Mouse (Mus musculus): ENCODE data around the gene Pmm2. TPM values are rescaled to one million over a fixed set of nuclear protein-coding genes. Genes with fewer than 3 reads are reported as not detected.

The Pmm2 gene
- 10 to 100 TPM; 20.3 to 20.6 TPM for total RNA-seq (2021)
- long read RNA-seq, experiment 1, transcript Pmm2-201 (9 exons, 1,842 nt): major isoform, 18 of 24 reads
- long read RNA-seq, experiment 1, partial matches to known transcripts: 1 of 24 reads
- long read RNA-seq, experiment 1, other reads (novel, unspliced or antisense): 3 of 24 reads
- long read RNA-seq, experiment 2, transcript Pmm2-201 (9 exons, 1,842 nt): major isoform, 19 of 23 reads
- long read RNA-seq, experiment 2, partial matches to known transcripts: 3 of 23 reads
- long read RNA-seq, experiment 2, other reads (novel, unspliced or antisense): 0 of 23 reads

DNA sequence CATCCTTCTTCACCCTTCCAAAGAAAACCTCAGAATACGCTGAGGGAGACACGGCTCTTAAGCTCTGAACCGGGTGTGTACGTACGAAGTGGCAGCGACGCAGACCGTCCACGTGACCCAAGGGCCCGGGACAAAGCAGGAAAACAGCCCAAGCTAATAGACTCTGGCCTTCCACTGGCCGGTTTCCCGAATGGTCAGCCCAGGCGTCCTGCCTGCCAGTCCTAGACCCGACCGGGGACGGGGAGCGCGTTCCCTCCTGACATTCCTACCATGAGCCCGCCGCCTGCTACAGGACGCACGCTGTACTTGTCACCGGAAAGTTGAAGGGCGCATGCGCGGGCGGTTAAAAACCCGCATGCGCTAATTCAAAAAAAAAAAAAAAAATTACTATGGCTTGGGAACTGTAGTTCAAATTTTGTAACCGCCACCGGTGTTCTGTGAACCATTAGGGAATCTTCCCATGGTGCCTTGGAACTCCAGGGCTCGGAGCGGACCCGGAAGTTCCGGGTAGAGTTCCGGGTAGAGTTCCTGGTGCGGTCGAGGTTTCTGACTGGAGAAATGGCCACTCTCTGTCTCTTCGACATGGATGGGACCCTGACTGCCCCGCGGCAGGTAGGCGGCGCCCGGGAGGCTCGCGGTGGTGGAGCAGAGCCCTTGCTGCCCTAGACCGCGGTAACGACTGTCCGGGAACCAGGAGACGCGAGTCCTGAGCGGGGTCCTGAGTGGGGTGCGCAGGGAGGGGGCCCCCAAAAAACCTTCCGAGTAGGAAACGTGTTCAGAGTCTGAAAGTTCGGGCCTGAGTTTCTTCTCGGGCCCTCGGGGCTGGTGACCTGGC lies at the start of gene Pmm2, which contains the start of gene Tmem186:
Gene Pmm2 (plus strand): TSS at position 458 of the 835 bp plus-strand sequence.
Gene Tmem186 (minus strand): TSS at position 496 of the 835 bp plus-strand sequence.
- DNase-seq: peak; percentile 84

DNA sequence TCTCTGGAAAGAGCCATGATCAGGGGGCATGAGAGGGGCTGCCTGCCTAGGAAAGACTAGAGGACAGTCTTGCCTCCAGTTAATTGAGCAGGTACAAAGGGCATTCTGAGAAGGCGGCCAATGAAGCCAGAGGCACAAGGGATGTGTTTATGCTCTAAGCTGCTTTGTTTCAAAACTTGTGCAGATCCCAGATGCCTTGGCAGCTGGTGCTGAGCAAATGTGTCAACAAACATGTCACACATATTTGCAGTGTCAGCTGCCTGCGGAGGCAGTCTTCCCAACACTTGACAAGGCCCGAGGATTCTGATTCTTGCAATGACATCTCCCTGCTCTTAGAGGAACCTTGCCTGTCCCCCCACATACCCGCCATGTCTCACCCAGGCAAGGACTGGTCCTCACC lies 42.1 kb upstream of the Pmm2 start:
- no peak for DNase-seq

GRCm38 (mm10) chr16:8596336-8596735 lies 41.1 kb upstream of the Pmm2 start:
- no peak for DNase-seq

DNA sequence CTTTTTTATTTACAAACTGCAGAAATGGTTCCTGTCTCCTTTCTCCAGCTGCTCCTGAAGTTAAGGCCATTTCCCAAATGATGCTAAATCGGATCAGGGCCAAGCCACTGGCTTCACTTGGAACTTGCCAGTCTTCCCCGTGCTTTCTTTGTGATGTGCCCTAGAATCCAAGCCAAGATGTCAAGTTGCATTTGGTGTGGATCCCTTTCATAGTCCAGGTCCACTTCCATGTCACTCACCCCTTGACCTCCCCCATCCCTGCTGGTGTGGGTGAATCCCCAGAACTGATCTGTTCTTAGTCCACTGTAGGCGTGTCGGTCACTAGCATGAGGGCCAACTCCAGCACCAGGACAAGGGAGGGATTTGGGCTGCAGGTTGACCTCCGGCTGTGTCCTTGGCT lies 40.0 kb upstream of the Pmm2 start:
- DNase-seq: no peak

DNA sequence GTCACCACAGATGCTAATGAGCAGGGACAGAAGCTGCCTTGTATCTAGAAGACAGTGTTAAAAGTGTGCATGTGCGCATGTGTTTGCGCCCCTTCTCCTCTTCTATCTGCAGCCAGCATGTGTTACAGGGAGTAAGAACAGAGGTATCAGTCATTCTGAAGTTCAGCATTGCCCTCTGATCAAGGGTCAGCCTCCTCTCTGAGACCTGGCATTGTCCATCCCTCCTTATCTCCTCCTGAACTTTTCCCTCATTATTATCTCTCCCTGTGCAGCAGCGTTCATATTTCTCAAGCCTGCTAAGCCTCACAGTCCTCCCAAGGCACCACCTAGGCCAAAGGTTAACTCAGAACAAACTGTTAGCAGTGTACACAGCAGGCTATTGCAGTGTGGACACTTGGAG lies 33.7 kb upstream of the Pmm2 start:
- DNase-seq: no peak

DNA sequence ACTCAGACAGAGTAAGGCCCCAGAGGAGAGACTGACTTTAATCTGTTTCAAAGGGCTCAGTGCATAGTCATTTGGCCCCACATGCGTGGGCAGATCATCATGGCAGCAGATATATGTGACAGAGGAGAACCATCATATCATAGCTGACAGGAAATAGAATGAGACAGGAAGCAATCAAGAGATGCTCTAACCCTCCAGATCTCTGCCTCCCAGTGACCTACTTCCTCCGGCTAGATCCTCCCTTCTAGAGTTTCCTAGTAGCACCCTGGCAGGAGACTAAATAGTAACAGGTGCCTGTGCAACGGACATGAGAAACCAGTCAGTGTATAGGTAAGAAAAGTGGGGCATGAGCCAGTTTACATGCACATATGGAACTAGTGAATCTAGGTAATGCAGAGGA lies 27.1 kb upstream of the Pmm2 start:
- DNase-seq: no peak

GRCm38 (mm10) chr16:8612214-8613005 lies 25.1 kb upstream of the Pmm2 start:
- no peak for DNase-seq

- no peak for DNase-seq
Observed at GRCm38 (mm10) chr16:8613039-8613438, 24.4 kb upstream of the Pmm2 start.

GRCm38 (mm10) chr16:8613447-8613846 lies 24.0 kb upstream of the Pmm2 start:
- no peak for DNase-seq

DNA sequence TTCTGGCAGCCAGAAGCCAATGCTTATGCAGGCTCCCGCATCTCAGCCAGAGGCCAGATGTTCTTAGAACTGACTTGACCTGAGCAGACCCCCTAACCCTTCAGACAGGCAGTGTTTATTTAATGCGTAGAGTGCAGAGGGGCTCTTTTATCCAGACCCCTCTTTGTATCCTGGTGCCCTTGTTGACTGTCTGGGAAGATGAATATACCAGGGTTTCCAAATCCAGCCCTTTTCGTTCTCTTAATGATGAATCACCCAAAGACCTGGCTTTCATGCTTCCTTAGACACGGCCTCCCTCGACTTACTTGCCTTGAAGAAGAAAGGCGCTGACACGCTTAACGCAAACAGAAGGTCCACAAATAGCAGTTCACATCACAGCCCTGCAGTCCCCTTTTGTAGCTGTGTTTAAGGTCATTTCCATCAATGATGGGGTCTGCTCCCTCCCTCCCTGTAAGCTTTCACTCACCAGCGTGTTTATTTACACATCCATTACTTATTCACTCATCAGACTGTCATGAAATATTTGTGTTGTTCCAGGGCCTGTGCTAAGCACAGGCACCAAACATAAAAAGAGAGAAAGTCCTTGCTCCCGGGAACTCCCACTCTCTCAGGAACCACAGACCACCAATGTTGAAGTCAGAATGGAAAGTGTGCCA lies 17.7 kb upstream of the Pmm2 start:
- no peak for DNase-seq

- no peak for DNase-seq
Observed at GRCm38 (mm10) chr16:8620315-8621115, 17.0 kb upstream of the Pmm2 start.

DNA sequence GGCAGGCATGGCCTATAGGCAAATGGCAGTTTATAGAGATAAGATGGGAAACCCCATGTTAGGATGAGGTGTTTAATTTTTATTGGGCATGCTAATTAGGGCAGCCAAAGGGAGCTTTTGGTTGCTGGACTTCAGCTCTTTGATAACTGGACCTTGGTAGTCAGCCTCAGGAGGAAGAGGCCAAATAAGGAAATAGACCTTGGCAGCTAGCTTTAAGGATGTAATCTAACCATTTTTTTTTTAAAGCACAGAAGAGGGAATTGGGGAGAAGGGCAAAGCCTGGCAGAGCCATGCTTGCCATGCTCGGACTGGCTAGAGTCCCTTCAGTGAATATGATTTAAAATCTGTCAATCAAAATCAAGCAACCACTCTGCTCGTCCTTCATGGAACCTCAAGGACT lies 7.1 kb upstream of the Pmm2 start:
- no peak for DNase-seq

- DNase-seq: no peak
Observed at GRCm38 (mm10) chr16:8631428-8631827, 6.0 kb upstream of the Pmm2 start.

DNA sequence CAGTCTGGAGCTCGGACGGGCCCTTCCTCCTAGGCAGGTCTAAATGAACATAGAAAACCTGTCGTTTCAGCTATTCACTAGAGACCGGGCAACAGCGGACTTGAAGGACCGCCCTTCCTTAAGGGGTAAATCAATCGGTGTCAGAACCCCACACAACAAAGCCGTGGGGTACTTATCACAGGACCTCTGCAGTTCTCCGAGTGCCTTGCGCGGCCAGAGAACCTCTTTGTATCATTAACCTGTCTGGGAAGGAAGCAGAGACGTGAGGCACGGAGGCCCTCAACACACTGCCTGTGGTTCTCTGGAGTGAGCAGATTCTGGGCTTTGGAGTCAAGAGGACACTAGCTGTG lies 632 bp upstream of the Pmm2 start:
- DNase-seq: no peak

DNA sequence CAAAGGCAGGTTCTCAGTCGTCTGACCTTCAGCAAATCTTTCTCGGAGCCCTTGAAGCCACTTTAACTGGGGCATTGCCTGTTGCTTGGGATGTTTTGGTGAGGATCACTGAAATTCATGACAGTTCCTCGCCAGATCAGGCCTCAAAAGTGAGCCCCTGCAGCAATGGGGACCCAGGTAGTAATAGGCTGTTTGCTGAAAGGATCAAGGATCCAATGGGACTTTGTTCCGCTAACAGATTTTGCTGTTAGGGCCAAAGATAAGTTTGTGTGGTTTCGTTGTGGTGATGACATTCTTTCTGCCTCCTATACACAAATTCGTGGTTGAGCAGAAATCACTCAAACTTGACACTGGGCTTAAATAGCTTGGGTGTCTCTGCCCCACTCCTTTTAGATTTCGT lies 657 bp downstream of the Pmm2 start:
- no peak for DNase-seq

- no peak for DNase-seq
Observed at GRCm38 (mm10) chr16:8639466-8640191, 2.2 kb downstream of the Pmm2 start.

- DNase-seq: no peak
Observed at GRCm38 (mm10) chr16:8643855-8644254, 6.4 kb downstream of the Pmm2 start.

DNA sequence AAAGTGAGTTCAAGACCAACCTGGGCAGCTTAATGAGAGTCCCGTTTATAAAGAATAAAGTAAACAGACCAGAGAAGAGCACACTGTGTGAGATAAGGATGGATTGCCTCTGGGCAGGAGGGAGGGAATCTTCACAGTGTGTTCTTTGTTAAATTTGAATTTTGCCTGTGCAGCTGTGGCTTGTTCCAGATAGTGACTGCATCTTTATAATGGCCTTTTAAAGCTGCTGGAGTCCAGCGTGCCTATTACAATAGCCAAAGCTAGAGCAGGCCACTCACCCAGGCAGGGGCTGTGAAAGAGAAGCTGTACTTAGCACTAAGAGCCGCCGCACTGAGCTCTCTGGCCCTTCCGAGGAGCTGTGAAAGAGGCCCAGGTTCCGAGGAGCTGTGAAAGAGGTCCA lies 8.1 kb downstream of the Pmm2 start:
- DNase-seq: no peak

GRCm38 (mm10) chr16:8650007-8650406 lies 12.5 kb downstream of the Pmm2 start:
- DNase-seq: no peak

DNA sequence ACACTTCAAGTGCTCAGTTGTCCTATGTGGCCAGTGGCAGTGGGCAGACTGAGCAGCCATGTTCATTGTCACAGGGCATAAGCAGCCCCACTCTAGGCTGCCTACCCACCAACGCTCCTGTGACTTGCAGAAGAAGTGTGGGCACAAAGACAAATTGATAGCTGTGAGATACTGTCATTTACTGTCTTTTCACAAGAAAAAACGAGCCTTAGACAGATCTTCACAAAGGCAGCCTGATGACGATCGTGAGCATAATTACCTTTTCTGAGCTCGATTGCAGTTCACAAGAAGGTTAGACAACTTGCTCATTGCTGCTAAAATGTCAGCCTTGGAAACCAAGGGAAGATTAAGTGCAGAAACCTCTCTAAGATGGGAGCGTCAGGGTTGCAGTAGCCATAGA lies 17.6 kb downstream of the Pmm2 start:
- DNase-seq: no peak

GRCm38 (mm10) chr16:8655599-8655998 lies 18.1 kb downstream of the Pmm2 start:
- no peak for DNase-seq
